Mouse (Mus musculus): ENCODE measurements at regions not wholly inside any gene's neighbourhood (a gene's known extent, or its start where the extent isn't known, plus 50 kb on each side); places are given as distances from the start of the nearest gene placed in this dataset.

- no peak for DNase-seq
Measured at GRCm38 (mm10) chr11:86408686-86409579, 51.5 kb upstream of the Med13 start.

DNA sequence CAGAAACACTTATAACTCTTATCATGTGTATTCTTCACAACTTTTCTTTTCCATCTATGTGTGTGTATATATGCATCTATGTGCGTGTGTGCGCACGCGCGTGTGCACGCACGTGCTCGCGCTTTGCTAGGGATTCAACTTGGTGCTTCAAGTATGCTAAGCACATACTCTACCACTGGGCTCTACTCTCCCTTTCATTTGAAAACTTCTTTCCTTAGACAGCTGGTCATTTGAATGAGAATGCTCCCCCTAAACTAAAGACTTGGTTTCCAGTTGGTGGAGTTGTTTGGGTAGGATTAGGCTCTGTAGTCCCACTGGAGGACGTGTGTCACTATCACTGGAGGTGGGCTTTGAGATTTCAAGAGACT is 52.2 kb upstream of the Med13 start:
- DNase-seq: no peak

DNA sequence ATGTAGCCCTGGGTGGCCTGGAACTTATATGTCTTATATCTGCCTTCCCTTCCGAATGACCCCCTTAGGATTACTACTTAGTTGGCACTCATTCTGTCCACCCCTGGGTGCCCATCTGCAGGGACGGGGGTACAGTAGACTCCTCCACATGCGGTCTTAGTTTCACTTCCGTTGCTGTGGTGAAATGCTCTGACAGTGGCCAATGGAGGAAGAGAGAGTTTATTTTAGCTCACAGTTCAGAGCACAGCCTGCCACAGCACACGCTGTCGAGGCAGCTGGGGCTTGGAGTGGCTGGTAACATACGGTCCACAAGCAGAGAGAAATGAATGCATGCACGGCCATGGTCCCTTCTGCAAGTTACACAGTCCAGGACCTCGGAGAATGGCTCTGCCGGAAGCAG is 53.1 kb upstream of the Med13 start:
- DNase-seq: no peak

DNA sequence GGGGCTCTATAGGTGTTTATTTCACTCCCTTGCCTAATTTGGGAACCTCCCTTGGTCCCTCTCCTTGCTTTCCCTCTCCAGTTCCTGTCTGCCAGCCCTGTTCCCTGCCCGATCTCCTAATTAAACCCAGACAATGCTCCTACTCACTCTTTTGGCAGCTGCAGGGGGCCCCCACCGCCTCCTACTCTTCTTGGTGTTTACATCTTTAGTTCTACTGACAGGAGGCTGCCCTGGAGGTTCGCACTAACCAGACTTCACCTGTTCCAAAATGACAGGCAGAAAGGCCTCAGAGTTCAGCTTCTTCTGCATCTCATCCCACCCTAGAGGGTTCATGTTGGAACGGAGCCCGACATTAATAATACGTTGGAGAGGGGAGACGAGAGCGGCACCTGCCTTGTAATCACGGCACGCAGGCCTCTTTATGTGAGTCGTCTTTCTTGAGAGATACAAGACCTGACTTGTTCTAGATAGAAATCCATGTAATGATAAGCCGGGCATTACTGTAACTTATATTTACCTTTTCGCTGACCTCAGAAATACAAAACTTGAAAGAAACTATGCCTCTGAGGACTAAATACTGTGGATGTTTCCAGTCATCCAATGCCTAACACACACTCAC is 55.5 kb upstream of the Med13 start:
- DNase-seq: no peak

DNA sequence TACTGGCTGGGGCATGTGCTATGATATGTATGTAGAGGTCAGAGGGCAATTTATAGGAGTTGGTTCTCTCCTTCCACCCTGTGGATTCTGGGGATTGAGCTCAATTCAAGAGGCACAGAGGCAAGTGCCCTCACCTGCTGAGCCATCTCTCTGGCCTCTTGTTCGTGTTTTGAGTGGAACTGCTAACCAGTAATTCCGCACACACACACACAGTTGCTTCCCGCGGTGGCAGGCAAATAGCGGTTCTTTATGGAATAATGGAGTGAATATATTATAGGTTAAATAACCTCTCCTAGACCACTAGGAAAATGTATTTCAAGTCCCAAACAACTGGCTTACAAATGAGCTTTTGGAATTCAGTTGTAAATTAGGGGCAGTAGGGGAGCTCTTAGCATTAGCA is 59.1 kb upstream of the Med13 start:
- no peak for DNase-seq

DNA sequence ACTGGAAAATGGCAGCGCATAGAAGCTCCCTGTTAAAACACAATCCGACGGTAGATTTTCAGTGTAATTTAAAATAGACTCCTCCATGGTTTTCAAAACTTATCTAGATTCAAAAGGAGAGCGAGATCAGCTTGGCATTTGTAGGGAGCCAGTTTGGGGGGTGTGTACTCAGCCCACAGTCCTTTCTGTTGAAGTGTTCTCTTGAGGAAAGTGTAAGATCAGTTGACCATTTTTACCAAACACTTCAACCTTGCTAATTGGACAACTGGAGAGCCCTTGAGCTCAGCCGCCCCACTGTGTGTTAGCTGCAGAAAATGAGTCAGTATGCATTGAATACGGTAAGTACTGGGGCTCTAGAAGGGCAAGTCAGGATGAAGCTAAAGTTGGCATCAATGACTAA is 59.8 kb upstream of the Med13 start:
- peak; percentile 48 for DNase-seq

- DNase-seq: no peak
Measured at GRCm38 (mm10) chr11:86419810-86420483, 62.5 kb upstream of the Med13 start.

DNA sequence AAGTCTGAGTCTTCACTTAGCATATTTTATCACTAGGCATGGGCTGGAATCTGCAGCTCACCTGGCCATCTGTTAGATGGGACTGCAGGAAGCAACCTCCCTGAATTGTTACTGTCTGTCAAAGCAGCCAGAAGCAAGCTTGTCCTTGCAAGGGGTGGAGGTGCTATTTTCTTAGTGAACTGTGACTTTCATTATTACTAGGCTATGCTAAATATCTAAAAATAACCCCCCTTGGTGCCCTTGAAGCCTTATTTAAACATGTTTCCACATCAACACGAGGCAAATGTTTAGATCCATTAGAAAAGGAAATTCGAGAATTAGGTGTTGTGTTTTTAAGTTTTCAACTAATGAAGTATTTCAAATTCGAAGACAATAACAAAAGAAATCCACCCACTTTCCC is 55.5 kb upstream of the Rnft1 start:
- DNase-seq: no peak

GRCm38 (mm10) chr11:86430287-86430686 is 54.2 kb upstream of the Rnft1 start:
- no peak for DNase-seq

GRCm38 (mm10) chr11:86431550-86431949 is 52.9 kb upstream of the Rnft1 start:
- no peak for DNase-seq

- no peak for DNase-seq
Measured at GRCm38 (mm10) chr11:86434106-86434505, 50.4 kb upstream of the Rnft1 start.
